Mouse (Mus musculus) embryonic fibroblast, embryonic 13.5 days (primary cell): ENCODE data around the gene Hsd3b7.

Source experiments
- CTCF ChIP-seq: IDR thresholded peaks from 2 replicates; pipeline ENCODE4 v1.5.1; 2011; ENCODE audit warnings: mild to moderate bottlenecking, control low read depth, low read length, moderate library complexity, borderline replicate concordance; ENCODE audit not compliant: insufficient read depth
- POLR2A ChIP-seq: IDR thresholded peaks from 2 replicates; pipeline ENCODE4 v1.6.1; 2011; ENCODE audit warnings: low read depth, mild to moderate bottlenecking, control low read depth, low read length, moderate library complexity

- no peak for TF ChIP-seq CTCF
- 0 out of 2 replicates have a peak, but pooled peaks have one; percentile 18 for TF ChIP-seq POLR2A
Observed at GRCm38 (mm10) chr7:127768997-127769593, 31.3 kb upstream of the Hsd3b7 start.
